Mouse (Mus musculus) neutrophil, adult 83 days (primary cell): ENCODE measurements around the gene Dyrk2. TPM values are rescaled to one million over a fixed set of nuclear protein-coding genes. Genes with fewer than 3 reads are reported as not detected.

Experiments used
- total RNA-seq, 2 experiments: library from RNA; stranded (reverse); gene quantifications; one replicate each; pipeline ENCODE4 v1.2.4; 2023

Dyrk2 gene
- 10 to 100 TPM in 1 of 2 experiments, 1 to 10 TPM in 1; 7.6 to 12.0 TPM for total RNA-seq

GRCm38 (mm10) chr10:118870201-118870980 is at the start of gene Dyrk2:
TSS of gene Dyrk2 (minus strand) at chr10:118870209.

